Mouse (Mus musculus) embryo, embryonic 10.5 days (tissue): Measurements from ENCODE around the gene 2210011C24Rik.
A peak's percentile ranks its signal among the peaks of the same experiment; 100 is the strongest.
"Not testable (repeated sequence)": the region's sequence is repeated elsewhere in the genome, so short reads cannot be mapped to it uniquely, and the experiment has no call there.

Experiments used
- DNase-seq: peaks from one replicate; pipeline ENCODE4 v3.0.0-alpha.2; 2015; ENCODE audit warnings: low spot score

2210011C24Rik gene

GRCm38 (mm10) chr8:83994030-83994429 is 17.9 kb downstream of the 2210011C24Rik start:
- no peak for DNase-seq

- DNase-seq = no peak
These were observed 19.5 kb downstream of the 2210011C24Rik start for GRCm38 (mm10) chr8:83992488-83992887.

- no peak for DNase-seq
These were observed 21.8 kb downstream of the 2210011C24Rik start for GRCm38 (mm10) chr8:83990170-83990569.

GRCm38 (mm10) chr8:83989243-83989642 is 22.7 kb downstream of the 2210011C24Rik start:
- DNase-seq = no peak

GRCm38 (mm10) chr8:83983222-83983621 is 28.7 kb downstream of the 2210011C24Rik start:
- DNase-seq = not testable (repeated sequence)

- DNase-seq = no peak
These were observed 29.5 kb downstream of the 2210011C24Rik start for GRCm38 (mm10) chr8:83982449-83982848.

GRCm38 (mm10) chr8:83981533-83981932 is 30.4 kb downstream of the 2210011C24Rik start:
- DNase-seq = no peak

- no peak for DNase-seq
These were observed 31.1 kb downstream of the 2210011C24Rik start for GRCm38 (mm10) chr8:83980845-83981244.

- no peak for DNase-seq
These were observed 31.7 kb downstream of the 2210011C24Rik start for GRCm38 (mm10) chr8:83980250-83980649.

GRCm38 (mm10) chr8:83978200-83978599 is 33.8 kb downstream of the 2210011C24Rik start:
- DNase-seq = no peak

- no peak for DNase-seq
These were observed 34.3 kb downstream of the 2210011C24Rik start for GRCm38 (mm10) chr8:83977646-83978045.

- no peak for DNase-seq
These were observed 35.1 kb downstream of the 2210011C24Rik start for GRCm38 (mm10) chr8:83976779-83977350.

- DNase-seq = no peak
These were observed 35.8 kb downstream of the 2210011C24Rik start for GRCm38 (mm10) chr8:83976101-83976630.

- no peak for DNase-seq
These were observed 37.5 kb downstream of the 2210011C24Rik start for GRCm38 (mm10) chr8:83974521-83974920.

GRCm38 (mm10) chr8:83973161-83974031 is 38.6 kb downstream of the 2210011C24Rik start:
- DNase-seq = peak; percentile 18

- DNase-seq = peak; percentile 99
These were observed 39.5 kb downstream of the 2210011C24Rik start, which contains the start of gene Prkaca for GRCm38 (mm10) chr8:83972150-83973120. Gene Prkaca (plus strand): TSS chr8:83972993.

GRCm38 (mm10) chr8:83971661-83972060 is 40.3 kb downstream of the 2210011C24Rik start:
- no peak for DNase-seq

- no peak for DNase-seq
These were observed 40.9 kb downstream of the 2210011C24Rik start for GRCm38 (mm10) chr8:83971121-83971520.

GRCm38 (mm10) chr8:83967701-83968100 is 44.3 kb downstream of the 2210011C24Rik start:
- no peak for DNase-seq

GRCm38 (mm10) chr8:83964015-83964765 is 47.8 kb downstream of the 2210011C24Rik start:
- no peak for DNase-seq
